Mouse (Mus musculus): Measurements from ENCODE around the gene Slit1. TPM values are rescaled to one million over a fixed set of nuclear protein-coding genes. Genes with fewer than 3 reads are reported as not detected.

Gene Slit1
- polyA plus RNA-seq, 1 experiment from 2014 or later: 1.0 TPM

DNA sequence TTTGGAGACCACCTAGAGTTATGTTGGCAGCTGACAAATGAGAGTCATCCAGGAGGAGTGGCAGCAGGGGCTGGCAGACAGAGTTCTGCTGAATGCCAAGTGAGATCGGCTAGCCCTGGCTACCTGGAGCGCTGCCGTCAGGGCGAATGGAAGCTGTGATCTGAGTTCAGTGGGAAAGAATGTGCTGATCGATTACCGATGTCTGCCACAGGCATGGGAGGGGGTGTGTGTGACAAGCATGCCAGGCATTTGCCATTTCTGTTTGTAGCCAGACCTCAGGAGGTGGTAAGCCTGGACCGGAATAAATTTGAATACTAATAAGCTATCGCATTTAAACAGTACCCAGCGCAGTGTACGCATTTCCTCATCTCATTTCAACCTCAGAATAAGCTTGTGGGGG, 91.5 kb downstream of the Slit1 start:
- Histone ChIP-seq H3K9ac (ENCODE audit: low read length) (no peak overlapping the region), H3K4me3 (ENCODE audit: low read depth, low read length) (no peak overlapping the region), H3K4me2 (ENCODE audit: low read length) (no peak overlapping the region), H3K9me3 (ENCODE audit: control insufficient read depth, low read length) (no peaks in the 10 kb centered on the region), H3K27me3 (replicated peaks; ENCODE audit: control insufficient read depth, insufficient read depth, low read length) (peaks cover 7% of the 10 kb centered on the region), H3K36me3 (ENCODE audit: control insufficient read depth, insufficient read depth, low read length) (no peaks in the 10 kb centered on the region), H3K27ac (ENCODE audit: low read depth) (no peak overlapping the region), H3K4me1 (replicated peaks; ENCODE audit: control insufficient read depth, insufficient read depth, low read length) (no peaks in the 10 kb centered on the region)
- DNase-seq (ENCODE audit: low spot score): no peak
- WGBS: 51% methylated on average over 10 of the region's 10 CpGs
- no peak for ATAC-seq (replicated peaks; ENCODE audit: low FRiP score, low TSS enrichment, low read depth)

DNA sequence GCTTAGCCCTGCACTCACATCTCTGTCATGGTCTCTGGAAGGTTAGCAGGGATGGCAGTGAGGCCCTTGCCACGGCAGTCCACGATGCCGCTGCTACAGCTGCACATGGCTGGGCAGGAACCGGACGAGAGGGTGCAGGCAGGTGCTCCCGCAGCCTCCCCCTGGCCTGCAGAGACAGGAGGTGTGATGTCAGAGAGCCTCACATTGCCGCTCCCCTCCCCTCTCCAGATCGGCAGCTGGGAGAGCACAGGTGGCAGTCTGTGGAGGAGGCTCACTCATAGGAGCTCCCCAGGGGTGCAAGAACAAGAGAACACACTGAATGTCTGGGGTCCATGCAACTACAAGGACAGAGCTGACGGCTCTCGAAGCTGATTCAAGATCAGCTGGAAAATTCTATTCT, 94.1 kb downstream of the Slit1 start:
- DNase-seq (ENCODE audit: low spot score): no peak
- no peaks in the 10 kb centered on the region for H3K36me3 ChIP-seq (ENCODE audit: control insufficient read depth, insufficient read depth, low read length)
- no peak overlapping the region for H3K4me2 ChIP-seq (ENCODE audit: low read length)
- H3K27me3 ChIP-seq (replicated peaks; ENCODE audit: control insufficient read depth, insufficient read depth, low read length): no peaks in the 10 kb centered on the region
- no peak overlapping the region for H3K4me3 ChIP-seq (ENCODE audit: low read depth, low read length)
- no peak overlapping the region for H3K27ac ChIP-seq (ENCODE audit: low read depth)
- ATAC-seq (replicated peaks; ENCODE audit: low FRiP score, low TSS enrichment, low read depth): no peak
- no peak overlapping the region for H3K9ac ChIP-seq (ENCODE audit: low read length)
- 44% methylated on average over 10 of the region's 10 CpGs for WGBS
- no peaks in the 10 kb centered on the region for H3K9me3 ChIP-seq (ENCODE audit: control insufficient read depth, low read length)
- H3K4me1 ChIP-seq (replicated peaks; ENCODE audit: control insufficient read depth, insufficient read depth, low read length): no peaks in the 10 kb centered on the region

DNA sequence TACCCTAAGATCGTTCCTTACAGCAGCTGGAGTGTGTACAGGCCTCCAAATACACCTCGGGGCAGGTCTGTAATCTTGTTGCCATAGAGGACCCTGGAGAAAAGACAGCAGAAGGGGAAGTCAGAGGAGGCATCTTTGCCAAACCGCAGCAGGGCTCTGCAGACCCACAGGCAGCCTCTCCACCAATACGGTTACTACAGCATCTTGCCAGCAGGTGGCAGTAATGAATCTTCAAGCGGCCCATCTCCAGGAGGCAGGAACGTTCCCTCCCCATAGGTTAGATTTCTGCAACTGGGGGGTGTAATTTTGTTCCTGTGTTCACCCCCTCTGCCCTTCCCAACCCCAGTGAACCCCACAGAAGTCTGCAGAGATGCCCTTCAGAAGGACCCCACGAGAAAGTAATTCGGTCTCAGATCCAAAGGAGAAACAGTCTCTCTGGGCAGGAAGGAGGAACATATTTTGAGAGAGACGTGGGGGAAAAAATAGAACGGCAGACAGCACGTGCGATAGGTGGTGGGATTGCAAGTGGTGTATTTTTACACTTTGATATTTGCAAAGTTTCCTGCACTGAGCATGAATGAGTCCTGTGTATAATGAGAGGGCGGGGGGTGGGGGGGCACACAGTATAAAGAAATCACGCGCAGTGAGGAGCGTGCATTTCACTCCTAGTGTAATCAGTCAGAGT, 96.4 kb downstream of the Slit1 start:
- 0 out of 2 replicates have a peak, but pooled peaks have one; percentile 8 for ATAC-seq (replicated peaks; ENCODE audit: low FRiP score, low TSS enrichment, low read depth)
- no peak overlapping the region for H3K4me2 ChIP-seq (ENCODE audit: low read length)
- peak; percentile 89 for DNase-seq (ENCODE audit: low spot score)
- no peaks in the 10 kb centered on the region for H3K36me3 ChIP-seq (ENCODE audit: control insufficient read depth, insufficient read depth, low read length)
- H3K27ac ChIP-seq (ENCODE audit: low read depth): no peak overlapping the region
- no peak overlapping the region for H3K4me3 ChIP-seq (ENCODE audit: low read depth, low read length)
- no peaks in the 10 kb centered on the region for H3K9me3 ChIP-seq (ENCODE audit: control insufficient read depth, low read length)
- 46% methylated on average over 16 of the region's 16 CpGs for WGBS
- no peak overlapping the region for H3K9ac ChIP-seq (ENCODE audit: low read length)
- H3K27me3 ChIP-seq (replicated peaks; ENCODE audit: control insufficient read depth, insufficient read depth, low read length): no peaks in the 10 kb centered on the region
- H3K4me1 ChIP-seq (replicated peaks; ENCODE audit: control insufficient read depth, insufficient read depth, low read length): no peaks in the 10 kb centered on the region

DNA sequence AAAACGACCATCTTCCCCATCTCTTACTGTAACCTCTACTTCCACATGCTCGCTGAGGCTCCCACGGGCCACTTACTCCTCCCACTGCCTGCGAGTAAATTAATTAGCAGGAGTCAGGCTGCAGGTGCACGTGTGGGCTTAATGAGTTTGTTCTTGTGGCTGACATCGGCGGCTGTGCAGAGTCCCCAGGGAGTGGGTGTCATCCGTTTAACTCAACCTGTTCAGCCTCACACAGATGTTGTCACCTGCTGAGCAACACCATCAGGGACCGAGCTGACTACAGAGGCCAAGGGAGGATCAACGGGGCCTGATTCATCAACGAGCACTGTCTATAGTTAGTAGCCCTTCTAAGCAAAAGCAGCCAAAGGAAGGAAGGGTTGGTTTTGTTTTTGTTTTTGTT, 100.5 kb downstream of the Slit1 start:
- H3K36me3 ChIP-seq (ENCODE audit: control insufficient read depth, insufficient read depth, low read length): no peaks in the 10 kb centered on the region
- no peak overlapping the region for H3K4me3 ChIP-seq (ENCODE audit: low read depth, low read length)
- no peaks in the 10 kb centered on the region for H3K9me3 ChIP-seq (ENCODE audit: control insufficient read depth, low read length)
- 73% methylated on average over 11 of the region's 11 CpGs for WGBS
- H3K27me3 ChIP-seq (replicated peaks; ENCODE audit: control insufficient read depth, insufficient read depth, low read length): no peaks in the 10 kb centered on the region
- no peak overlapping the region for H3K27ac ChIP-seq (ENCODE audit: low read depth)
- ATAC-seq (replicated peaks; ENCODE audit: low FRiP score, low TSS enrichment, low read depth) (no peak), DNase-seq (ENCODE audit: low spot score) (no peak)
- H3K9ac ChIP-seq (ENCODE audit: low read length): no peak overlapping the region
- H3K4me1 ChIP-seq (replicated peaks; ENCODE audit: control insufficient read depth, insufficient read depth, low read length): no peaks in the 10 kb centered on the region
- H3K4me2 ChIP-seq (ENCODE audit: low read length): no peak overlapping the region

DNA sequence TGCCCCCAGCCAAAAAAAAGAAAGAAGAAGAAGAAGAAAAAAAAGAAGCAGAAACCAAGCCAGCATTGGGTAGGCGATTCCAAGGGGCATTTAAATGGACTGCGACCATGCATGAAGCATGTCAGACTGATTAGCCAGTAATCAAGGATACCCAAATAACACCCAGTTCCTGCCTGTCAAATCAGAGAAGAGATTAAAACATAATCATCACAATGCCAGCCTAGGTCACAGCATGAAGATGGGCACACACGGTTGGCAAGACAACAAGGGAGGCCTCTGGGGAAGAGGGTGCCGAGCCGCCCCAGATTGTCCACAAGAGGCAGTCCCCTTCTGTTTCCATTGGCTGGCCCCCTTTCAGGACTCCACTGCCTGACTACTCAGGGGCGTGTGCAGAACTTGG, 108.5 kb downstream of the Slit1 start:
- ATAC-seq (replicated peaks; ENCODE audit: low FRiP score, low TSS enrichment, low read depth) (no peak), DNase-seq (ENCODE audit: low spot score) (no peak)
- Histone ChIP-seq H3K27ac (ENCODE audit: low read depth) (no peak overlapping the region), H3K27me3 (replicated peaks; ENCODE audit: control insufficient read depth, insufficient read depth, low read length) (no peaks in the 10 kb centered on the region), H3K4me3 (ENCODE audit: low read depth, low read length) (no peak overlapping the region), H3K36me3 (ENCODE audit: control insufficient read depth, insufficient read depth, low read length) (no peaks in the 10 kb centered on the region), H3K9ac (ENCODE audit: low read length) (no peak overlapping the region), H3K4me1 (replicated peaks; ENCODE audit: control insufficient read depth, insufficient read depth, low read length) (no peaks in the 10 kb centered on the region), H3K4me2 (ENCODE audit: low read length) (no peak overlapping the region), H3K9me3 (ENCODE audit: control insufficient read depth, low read length) (no peaks in the 10 kb centered on the region)
- WGBS: 82% methylated on average over 6 of the region's 6 CpGs

DNA sequence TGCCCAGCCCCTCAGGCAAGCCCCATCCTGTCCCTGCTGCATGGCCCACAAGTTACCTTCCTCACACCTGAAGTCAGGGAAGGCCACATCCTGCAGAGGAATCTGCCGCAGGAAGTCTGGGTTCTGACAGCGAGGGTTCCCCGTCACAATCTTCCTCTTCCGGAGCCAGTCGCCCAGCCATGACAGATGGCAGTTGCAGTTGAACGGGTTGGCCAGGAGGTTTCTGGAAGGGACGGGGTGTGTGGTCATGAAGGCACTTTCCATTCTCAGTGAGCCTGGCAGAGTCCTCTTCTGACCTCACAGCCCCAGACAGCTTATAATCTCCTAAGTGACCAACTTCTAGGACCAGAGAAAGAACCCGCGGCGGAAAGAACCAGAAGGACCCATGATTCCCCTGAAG, 109.4 kb downstream of the Slit1 start:
- Histone ChIP-seq H3K36me3 (ENCODE audit: control insufficient read depth, insufficient read depth, low read length) (no peaks in the 10 kb centered on the region), H3K27me3 (replicated peaks; ENCODE audit: control insufficient read depth, insufficient read depth, low read length) (no peaks in the 10 kb centered on the region), H3K4me1 (replicated peaks; ENCODE audit: control insufficient read depth, insufficient read depth, low read length) (no peaks in the 10 kb centered on the region), H3K4me2 (ENCODE audit: low read length) (no peak overlapping the region), H3K9me3 (ENCODE audit: control insufficient read depth, low read length) (no peaks in the 10 kb centered on the region), H3K9ac (ENCODE audit: low read length) (no peak overlapping the region), H3K4me3 (ENCODE audit: low read depth, low read length) (no peak overlapping the region), H3K27ac (ENCODE audit: low read depth) (no peak overlapping the region)
- 80% methylated on average over 10 of the region's 10 CpGs for WGBS
- ATAC-seq (replicated peaks; ENCODE audit: low FRiP score, low TSS enrichment, low read depth) (no peak), DNase-seq (ENCODE audit: low spot score) (no peak)

DNA sequence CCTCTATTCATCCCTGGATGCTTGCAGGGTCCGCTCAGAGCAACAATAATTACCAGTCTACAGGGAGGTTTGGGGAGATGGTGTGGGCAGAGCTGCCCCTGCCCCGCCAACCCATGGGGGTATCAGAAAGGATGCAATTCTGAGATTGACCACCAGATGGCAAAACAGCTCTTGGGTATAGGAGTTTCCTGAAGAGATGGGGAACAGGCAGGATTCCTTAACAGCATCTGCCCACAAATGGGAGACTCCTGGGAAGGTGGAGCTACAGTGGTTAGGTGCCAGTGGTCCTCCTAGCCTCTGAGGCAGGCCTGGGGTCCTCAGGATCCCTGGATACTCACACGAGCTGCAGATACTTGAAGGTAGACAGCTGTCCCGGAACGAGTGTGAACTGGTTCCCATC, 113.9 kb downstream of the Slit1 start:
- ATAC-seq (replicated peaks; ENCODE audit: low FRiP score, low TSS enrichment, low read depth): 0 out of 2 replicates have a peak, but pooled peaks have one; percentile 40
- Histone ChIP-seq H3K9me3 (ENCODE audit: control insufficient read depth, low read length) (no peaks in the 10 kb centered on the region), H3K4me1 (replicated peaks; ENCODE audit: control insufficient read depth, insufficient read depth, low read length) (no peaks in the 10 kb centered on the region), H3K36me3 (ENCODE audit: control insufficient read depth, insufficient read depth, low read length) (no peaks in the 10 kb centered on the region), H3K27ac (ENCODE audit: low read depth) (no peak overlapping the region), H3K27me3 (replicated peaks; ENCODE audit: control insufficient read depth, insufficient read depth, low read length) (no peaks in the 10 kb centered on the region), H3K4me3 (ENCODE audit: low read depth, low read length) (no peak overlapping the region), H3K9ac (ENCODE audit: low read length) (no peak overlapping the region), H3K4me2 (ENCODE audit: low read length) (no peak overlapping the region)
- peak; percentile 76 for DNase-seq (ENCODE audit: low spot score)
- 40% methylated on average over 5 of the region's 5 CpGs for WGBS

DNA sequence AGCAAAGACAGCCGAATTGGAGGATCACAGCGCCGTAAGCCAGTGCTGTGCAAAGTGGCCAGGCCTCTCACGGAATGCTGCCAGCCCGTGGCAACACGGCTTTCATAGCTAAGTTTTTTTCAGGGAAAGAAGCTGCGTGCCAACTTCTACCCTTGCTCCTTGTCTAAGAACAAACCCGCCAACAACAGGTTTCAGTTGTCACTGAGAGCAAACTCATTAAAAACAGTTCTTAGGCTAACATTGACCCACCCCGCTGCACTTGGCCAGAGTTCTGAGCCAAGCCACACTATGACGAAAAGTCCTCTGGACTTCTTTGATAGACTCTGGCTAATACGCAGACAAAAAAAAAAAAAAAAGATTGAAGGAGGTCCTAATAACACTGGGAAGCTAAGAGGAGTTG, 114.5 kb downstream of the Slit1 start:
- H3K36me3 ChIP-seq (ENCODE audit: control insufficient read depth, insufficient read depth, low read length): no peaks in the 10 kb centered on the region
- no peak overlapping the region for H3K4me3 ChIP-seq (ENCODE audit: low read depth, low read length)
- no peaks in the 10 kb centered on the region for H3K27me3 ChIP-seq (replicated peaks; ENCODE audit: control insufficient read depth, insufficient read depth, low read length)
- H3K27ac ChIP-seq (ENCODE audit: low read depth): no peak overlapping the region
- DNase-seq (ENCODE audit: low spot score): no peak
- 86% methylated on average over 11 of the region's 11 CpGs for WGBS
- no peaks in the 10 kb centered on the region for H3K9me3 ChIP-seq (ENCODE audit: control insufficient read depth, low read length)
- no peak for ATAC-seq (replicated peaks; ENCODE audit: low FRiP score, low TSS enrichment, low read depth)
- H3K9ac ChIP-seq (ENCODE audit: low read length): no peak overlapping the region
- no peaks in the 10 kb centered on the region for H3K4me1 ChIP-seq (replicated peaks; ENCODE audit: control insufficient read depth, insufficient read depth, low read length)
- H3K4me2 ChIP-seq (ENCODE audit: low read length): no peak overlapping the region

DNA sequence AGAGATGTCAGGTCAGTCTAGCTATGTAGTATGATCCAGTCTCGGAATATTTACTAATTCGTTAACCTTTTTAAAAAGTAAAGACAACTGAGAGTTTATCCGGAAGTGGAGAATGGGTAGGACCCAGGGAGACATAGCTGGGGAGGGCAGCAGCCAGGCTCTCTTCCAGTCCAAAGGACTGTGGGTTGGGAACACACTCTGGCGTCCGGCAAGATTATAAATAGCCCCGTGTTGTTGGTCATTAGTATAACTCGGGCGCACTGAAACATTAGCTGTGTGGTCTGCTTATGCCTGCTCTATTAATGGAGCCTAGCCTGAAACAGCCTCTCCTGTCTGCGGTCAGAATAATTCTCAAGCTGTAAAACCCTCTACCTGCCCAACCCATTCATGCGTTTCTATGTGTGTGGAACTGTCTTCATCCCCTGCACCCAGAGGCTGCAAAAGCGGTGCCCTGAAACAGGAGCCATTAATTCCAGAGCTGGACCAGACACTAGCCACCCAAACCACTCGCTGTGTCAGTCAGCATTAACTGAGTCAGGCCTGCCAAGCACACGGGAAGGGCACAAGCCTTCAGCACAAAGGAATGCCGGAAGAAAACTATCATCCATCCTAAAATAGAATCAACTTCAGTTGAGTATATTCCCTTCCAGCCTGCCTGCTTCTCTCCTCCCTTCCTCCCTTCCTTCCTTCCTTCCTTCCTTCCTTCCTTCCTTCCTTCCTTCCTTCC, 122.9 kb downstream of the Slit1 start:
- WGBS: 77% methylated on average over 14 of the region's 14 CpGs
- Histone ChIP-seq H3K4me2 (ENCODE audit: low read length) (no peak overlapping the region), H3K9ac (ENCODE audit: low read length) (no peak overlapping the region), H3K36me3 (ENCODE audit: control insufficient read depth, insufficient read depth, low read length) (no peaks in the 10 kb centered on the region), H3K27me3 (replicated peaks; ENCODE audit: control insufficient read depth, insufficient read depth, low read length) (no peaks in the 10 kb centered on the region), H3K9me3 (ENCODE audit: control insufficient read depth, low read length) (no peaks in the 10 kb centered on the region), H3K27ac (ENCODE audit: low read depth) (no peak overlapping the region), H3K4me1 (replicated peaks; ENCODE audit: control insufficient read depth, insufficient read depth, low read length) (no peaks in the 10 kb centered on the region), H3K4me3 (ENCODE audit: low read depth, low read length) (no peak overlapping the region)
- DNase-seq (ENCODE audit: low spot score) (no peak), ATAC-seq (replicated peaks; ENCODE audit: low FRiP score, low TSS enrichment, low read depth) (no peak)
